Mouse (Mus musculus) testis, postnatal 14 days (tissue): Measurements from ENCODE around the gene Chga.

Experiments
- DNase-seq: peaks from one replicate; pipeline ENCODE4 v3.0.0; 2021; ENCODE audit warnings: low spot score

The Chga gene

DNA sequence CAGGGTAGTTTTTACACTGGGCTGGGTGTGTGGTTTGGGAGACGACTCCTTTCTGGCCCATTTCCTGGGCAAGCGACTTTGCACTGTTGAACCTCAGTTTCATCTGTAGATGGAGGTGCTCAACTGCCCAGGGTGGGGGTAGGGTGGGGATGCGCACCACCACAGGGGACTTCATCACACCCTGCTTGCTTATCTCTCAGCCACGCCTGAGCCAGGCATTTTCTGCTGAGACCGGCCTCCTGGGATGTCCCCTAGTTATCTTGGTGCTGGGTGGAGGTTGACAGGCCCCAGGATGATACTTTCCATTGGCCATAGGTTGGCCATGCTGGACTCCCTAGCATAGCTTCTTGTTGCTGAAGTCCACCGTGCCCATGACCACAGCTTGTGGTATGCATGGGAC is 10.3 kb downstream of the Chga start:
- DNase-seq = no peak

DNA sequence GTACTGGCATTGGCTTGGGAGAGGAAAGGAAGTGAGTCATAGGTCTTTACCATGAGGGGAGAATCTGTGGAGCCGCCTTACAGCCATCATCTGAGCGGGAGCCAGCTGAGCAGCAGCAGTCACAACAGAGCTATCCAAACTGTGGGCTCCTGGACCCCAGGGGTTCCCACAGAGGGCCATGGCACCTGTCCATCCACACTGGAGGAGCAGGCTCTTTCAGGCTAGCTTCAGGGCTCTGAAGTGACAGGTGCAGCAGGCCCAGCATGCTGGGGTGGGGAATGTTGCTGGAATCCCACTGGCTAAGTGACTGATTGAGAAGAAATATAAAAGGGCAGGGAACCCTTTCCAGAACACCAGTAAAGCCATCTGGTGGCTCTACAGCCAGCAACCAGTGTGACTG is 12.2 kb downstream of the Chga start:
- DNase-seq = no peak

GRCm38 (mm10) chr12:102568219-102568618 is 13.4 kb downstream of the Chga start:
- no peak for DNase-seq

DNA sequence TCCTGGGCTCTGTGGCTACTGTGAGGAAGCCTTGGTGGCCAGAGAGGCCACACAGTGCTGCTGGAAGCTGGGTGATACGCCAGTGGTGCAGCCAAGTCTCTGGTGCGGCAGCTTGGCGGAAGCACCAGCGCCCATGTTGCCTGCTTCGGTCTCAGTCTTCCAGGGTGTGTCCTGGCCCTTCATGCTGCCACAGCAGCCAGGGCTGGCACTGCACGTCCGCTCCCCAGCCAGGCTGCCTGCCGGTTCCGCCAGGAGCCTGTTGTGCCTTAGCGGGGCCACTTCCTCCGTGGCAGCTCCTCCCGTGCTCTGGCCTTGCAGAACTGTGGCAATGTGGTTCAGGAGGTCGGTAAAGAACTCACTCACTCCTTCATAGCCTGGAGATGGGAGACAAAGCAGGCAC is 15.3 kb downstream of the Chga start:
- no peak for DNase-seq

GRCm38 (mm10) chr12:102570734-102571133 is 16.0 kb downstream of the Chga start:
- DNase-seq = no peak

GRCm38 (mm10) chr12:102571666-102572065 is 16.9 kb downstream of the Chga start:
- DNase-seq = no peak

DNA sequence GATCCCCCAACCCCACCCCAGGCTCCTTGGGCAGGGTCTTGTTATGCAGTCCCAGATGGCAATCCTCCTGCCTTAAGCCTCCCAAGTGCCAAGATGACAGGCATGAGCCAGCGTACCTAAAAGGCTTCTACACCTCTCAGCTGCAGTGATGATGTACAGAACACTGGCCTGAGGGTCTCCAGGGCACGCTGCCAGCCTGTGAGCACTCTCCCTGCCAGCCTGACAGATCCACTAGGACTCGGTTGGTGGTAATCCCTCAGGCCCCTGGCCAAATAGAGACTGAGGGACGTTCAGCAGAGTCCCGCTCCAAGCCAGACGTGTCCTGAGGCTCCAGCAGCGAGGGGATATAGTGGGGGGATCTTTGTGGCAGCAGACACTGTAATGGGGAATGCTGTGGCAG is 18.3 kb downstream of the Chga start:
- no peak for DNase-seq

DNA sequence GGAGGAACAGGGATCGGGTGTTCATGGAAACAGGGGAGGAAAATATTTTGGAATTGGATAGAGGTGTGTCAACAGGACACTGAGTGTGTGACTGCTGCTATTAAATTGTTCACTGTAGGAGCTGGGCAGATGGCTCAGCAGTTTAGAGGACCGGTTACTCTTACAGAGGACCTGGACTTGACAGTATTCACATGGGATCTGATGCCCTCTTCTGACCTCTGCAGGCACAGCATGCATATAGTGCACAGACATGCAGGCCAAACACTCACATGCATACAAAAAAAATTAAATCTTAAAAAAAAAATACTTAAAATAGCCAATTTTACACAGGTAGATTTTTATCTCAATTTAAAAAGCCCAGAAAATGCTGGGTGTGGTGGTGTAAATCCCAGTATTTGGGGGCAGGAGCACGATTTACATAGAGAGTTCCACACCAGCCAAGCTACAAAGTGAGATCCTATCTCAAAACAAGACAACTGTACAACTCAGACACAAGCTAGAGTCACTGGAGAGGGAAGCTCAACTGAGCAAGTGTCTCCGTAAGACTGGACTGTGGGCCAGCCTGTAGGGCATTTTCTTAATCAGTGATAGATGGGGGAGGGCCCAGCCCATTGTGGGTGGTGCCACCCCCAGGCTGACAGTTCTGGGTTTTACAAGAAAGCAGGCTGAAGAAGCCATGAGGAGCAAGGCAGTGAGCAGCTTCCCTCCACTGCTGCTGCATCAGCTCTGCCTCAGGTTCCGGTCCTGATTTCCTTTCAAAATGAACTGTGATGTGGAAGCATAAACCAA is 21.0 kb downstream of the Chga start:
- DNase-seq = no peak

GRCm38 (mm10) chr12:102576659-102577398 is 22.1 kb downstream of the Chga start:
- DNase-seq = no peak

GRCm38 (mm10) chr12:102579041-102579440 is 24.3 kb downstream of the Chga start:
- peak; percentile 46 for DNase-seq

DNA sequence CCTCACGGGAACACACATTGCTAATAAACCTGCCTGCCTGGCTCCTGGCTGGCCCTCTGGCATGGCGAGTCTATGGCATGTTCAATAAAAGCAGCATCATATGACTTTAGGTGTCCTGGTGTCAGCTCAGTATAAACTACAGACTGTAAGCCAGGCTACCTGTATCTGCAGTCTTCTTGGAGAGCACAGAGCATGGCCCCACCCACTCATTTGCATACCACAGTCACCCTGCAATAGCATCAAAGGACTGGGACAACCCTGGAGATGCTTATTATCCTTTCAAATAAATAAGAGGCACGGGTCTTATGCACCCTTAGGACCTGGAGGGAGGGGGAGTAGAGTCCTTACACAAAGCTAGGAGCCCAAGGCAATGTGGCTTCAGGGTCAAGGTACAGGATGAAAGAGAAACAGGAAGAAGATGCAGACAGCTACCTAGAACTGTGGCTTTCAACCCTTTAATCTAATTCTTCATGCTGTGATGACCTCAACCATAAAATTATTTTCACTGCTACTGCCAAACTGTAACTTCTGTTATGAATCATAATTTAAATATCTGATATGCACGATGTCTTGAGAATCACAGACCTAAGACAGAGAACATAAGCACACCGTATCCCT is 26.9 kb downstream of the Chga start:
- no peak for DNase-seq

- no peak for DNase-seq
Observed at GRCm38 (mm10) chr12:102582441-102582840, 27.7 kb downstream of the Chga start.

GRCm38 (mm10) chr12:102585390-102585789 is 30.6 kb downstream of the Chga start:
- no peak for DNase-seq

DNA sequence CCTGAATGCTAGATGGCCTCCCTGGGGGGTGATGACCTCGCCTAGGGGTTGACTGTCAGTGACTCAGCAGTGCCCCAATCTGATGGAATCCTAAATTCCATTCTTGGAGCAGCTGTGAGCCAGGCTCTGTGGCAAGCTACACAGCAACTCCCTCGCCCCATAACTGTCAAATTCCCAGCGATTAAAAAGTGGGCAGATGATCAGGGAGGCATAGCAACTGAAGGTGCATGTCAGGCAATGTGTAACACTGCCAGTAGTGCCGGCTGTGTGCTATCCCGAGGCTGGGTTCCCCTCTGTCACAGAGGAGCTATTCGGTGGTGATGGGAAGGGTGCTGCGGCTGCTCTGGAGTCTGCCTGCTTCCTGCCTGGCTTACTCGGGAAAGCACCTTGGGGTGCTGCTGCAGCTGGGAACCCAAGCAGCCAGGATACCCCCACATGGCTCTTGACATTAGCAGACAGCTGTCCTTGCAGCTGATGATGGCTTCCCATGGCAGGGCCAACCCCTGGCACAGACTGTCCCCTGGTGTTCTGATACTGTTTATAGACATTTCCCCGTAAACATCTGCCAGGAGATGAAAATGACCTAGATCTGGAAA is 31.6 kb downstream of the Chga start:
- no peak for DNase-seq

DNA sequence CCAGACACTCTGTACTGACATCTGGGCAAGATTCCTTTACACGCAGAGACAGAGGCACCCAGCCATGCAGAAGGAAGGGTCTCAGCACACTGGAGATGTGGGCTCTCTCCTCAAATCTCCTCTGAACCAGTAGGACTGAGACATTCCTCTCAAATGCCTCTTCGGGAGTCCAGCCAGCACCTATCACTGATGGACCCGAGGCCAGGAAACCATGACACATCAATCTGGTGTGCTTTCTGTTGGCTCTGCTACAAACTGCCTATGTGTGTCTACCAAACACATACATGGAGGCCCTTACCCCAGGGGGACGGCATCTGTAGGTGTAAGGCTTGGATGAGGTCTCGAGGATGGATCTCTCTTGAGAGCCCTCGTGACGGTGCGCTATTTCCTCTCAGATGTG is 32.3 kb downstream of the Chga start:
- DNase-seq = no peak

DNA sequence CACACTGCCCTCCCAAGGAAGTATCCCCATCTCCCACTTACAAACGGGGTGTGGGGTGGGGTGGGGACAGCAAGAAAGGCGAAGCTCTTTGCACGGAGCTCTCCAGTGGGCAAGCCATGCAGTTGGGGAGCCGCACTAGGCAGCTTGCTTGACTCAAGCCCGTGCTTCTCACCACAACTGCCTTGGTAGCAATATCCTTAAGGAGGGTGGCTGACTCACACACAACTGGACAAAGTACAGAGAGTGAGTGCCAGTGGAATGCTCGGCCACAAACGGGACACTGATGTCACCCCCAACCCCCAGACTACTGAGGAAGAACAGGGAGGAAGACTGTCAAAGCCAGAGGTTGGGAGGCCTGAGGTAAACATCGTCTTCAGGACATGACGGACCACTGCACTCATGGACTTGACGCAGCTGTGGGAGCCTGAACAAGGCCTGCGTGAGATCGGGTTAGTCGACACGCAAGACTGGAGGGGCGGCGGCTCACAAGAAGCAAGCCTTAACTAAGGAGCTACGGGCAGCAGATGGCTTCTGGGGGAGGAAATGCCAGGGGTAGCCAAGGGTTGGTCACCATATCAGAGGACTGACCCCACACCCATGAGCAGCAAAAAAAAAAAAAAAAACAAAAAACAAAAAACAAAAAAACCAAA is 36.1 kb downstream of the Chga start:
- no peak for DNase-seq

DNA sequence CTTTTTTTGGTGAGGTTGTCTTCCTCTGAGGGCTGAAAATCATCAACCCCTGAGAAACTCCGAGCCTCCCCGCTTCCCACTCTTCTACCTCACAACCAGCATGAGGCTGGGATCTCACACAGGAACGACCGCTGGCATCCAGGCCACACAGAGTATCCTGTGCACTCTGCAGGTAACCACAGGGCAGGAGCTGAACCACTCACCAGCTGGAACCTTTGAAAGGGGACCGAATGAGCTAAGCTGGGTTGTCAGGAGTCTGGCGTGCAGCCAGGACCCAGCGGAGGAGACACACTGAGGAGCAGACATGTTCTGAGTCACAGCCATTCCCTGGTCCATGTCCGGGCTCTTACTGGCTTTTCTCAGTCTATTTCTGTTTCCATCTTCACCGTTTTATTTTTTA is 38.9 kb downstream of the Chga start:
- no peak for DNase-seq

GRCm38 (mm10) chr12:102594627-102595026 is 39.9 kb downstream of the Chga start:
- no peak for DNase-seq

- no peak for DNase-seq
Observed at GRCm38 (mm10) chr12:102596410-102596809, 41.6 kb downstream of the Chga start.

DNA sequence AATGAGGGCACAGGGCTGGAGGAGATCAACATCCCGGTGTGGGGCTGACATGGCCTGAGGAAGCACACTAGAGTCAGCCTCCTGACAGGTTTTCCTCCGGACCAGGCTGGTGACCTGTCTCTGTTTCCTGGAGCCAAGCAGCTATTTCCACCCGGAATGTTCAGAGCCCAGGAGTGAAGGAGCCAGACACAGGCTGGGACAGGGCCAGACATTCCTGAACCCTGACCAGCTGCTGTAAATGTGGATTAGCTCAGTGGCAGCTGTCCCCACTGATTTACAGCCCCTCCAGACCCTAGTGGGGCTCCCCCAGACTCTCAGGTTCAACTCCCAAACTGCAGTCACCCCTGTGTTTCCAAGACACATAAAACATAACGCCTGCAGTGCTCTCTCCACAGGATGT is 42.7 kb downstream of the Chga start:
- no peak for DNase-seq

DNA sequence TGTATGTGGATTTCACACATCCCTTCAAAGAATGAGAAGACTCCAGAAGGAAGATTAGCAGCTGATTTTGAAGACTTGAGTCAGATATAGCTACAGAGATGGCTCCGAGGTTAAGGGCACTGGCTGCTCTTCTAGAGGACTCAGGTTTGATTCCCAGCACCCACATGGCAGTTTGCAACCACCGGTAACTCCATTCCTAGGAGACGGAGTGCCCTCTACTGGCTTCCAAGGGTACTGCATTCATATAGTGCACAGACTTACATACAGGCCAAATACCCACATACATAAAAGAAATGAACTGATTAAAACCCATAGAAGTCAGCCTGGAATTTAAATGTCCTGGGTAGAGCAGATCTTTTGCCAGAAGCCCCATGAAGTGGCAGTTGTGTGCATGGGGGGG is 43.8 kb downstream of the Chga start:
- no peak for DNase-seq

GRCm38 (mm10) chr12:102599801-102600200 is 45.0 kb downstream of the Chga start:
- no peak for DNase-seq
